Mouse (Mus musculus) c-Kit-positive CD71-positive TER-119-negative erythroid progenitor cells, embryonic 14.5 days (primary cell): ENCODE measurements around the gene Cyb561d2.

ENCODE experiments used
- DNase-seq: peaks from one replicate; pipeline ENCODE4 v3.0.0-alpha.2; 2013; ENCODE audit warnings: low read depth

The Cyb561d2 gene

DNA sequence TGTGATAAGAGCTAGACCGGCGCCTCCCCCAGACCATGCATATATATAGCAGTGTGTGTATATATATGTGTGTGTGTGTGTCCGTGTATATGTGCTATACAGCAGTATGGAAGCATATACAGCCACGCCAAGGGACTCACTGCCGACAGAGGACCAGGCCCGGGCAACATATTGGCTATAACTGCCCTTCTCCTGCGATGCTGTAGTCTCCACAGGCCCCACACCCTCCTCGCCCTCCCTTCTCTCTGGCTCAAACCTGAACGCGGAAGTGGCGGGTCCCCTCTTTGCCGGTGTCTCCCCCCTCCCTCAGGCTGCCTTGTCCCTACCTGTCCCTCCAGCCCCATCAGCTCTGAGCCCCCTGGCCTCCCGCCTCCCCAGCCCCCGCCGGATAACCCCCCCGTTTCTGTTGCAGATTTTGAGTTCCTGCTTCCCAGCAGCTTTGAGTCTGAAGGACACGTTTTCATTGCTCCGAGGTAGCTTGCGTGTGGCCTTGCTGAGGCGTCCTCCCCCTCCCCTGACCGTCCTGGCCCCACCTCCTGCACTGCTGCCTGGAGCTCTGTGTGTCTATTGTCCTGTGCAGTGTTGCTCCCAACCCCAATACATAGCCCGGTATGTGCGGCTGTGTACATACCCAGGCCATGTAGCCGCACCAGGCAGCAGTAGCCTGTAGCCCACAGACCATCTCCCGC lies 20.1 kb downstream of the Cyb561d2 start:
- no peak for DNase-seq

GRCm38 (mm10) chr9:107521190-107521589 lies 20.8 kb downstream of the Cyb561d2 start:
- DNase-seq = no peak

DNA sequence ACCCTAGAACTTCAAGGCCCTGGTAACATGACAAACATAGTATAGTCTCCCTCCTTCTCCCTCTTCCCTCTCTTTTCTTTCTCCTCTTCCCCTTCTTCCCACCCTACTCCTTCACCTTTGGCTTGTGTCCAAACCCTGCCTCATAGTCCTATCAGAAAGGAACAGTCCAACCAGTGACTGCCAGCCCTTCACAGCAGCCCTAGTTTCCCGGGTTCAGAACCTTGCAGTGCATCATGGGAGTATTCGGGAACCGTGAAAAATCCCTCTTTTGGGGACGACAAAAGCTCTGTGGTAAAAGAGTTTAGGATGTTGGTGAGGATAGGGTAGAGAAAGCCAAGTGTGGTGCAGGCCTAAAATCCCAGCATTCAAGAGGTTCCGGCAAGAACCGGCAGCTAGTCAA lies 21.7 kb downstream of the Cyb561d2 start:
- no peak for DNase-seq

- peak; percentile 62 for DNase-seq
Measured at GRCm38 (mm10) chr9:107514303-107514955, 27.6 kb downstream of the Cyb561d2 start.

- no peak for DNase-seq
Measured at GRCm38 (mm10) chr9:107512326-107512725, 29.7 kb downstream of the Cyb561d2 start.

- DNase-seq = no peak
Measured at GRCm38 (mm10) chr9:107511436-107511835, 30.6 kb downstream of the Cyb561d2 start.

GRCm38 (mm10) chr9:107510384-107511100 lies 31.5 kb downstream of the Cyb561d2 start:
- no peak for DNase-seq

DNA sequence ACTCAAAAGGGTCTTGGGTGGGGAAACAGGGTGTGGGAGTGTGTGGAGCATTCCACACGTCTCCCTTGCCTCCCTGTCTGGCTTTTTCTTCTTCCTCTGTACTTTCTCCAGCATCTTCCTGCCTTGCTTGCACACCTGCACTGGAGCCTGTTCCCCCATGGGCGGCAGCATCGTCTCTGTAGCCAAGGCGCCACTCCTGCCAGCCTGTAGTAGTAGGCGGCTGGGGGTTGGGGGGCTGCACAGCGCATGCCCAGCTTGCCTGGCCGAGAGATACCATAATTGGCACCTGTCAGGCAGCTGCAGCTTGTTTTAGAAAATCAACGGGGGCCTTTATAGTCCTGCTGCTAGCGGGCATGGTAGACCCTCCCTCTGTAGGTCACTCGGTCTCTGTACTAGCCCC lies 33.7 kb downstream of the Cyb561d2 start:
- no peak for DNase-seq

GRCm38 (mm10) chr9:107504662-107505537 lies 37.1 kb downstream of the Cyb561d2 start:
- DNase-seq = no peak

- no peak for DNase-seq
Measured at GRCm38 (mm10) chr9:107502131-107502846, 39.7 kb downstream of the Cyb561d2 start.

DNA sequence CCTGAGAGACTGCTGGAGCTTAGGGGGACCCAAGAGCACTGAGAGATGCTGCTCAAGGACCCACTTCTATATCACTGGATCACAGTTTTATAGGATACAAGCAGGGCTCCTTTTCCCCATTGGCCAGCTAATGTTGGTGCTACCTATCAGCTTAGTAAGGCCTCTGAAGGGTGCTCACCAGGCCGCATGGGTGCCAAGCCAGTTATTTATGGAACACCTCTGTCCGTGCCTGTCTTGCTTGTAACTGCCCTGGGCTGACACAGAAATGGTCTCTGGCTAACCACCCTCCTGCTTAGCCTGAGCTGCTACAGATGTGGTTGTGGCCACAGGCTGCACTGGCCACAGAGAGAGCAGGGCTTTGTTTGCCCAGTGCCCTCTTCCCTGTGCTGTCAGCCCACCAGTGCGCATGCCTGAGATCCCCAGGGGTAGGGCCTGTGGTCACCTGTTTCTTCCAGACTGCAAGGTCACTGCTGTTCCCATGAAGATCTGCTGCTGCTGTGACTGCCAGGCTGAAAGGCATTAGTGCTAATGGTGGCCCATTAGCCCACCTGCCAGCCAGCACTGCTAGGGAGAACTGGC lies 41.2 kb downstream of the Cyb561d2 start:
- DNase-seq = no peak

GRCm38 (mm10) chr9:107496359-107496758 lies 45.6 kb downstream of the Cyb561d2 start:
- no peak for DNase-seq

- no peak for DNase-seq
Measured at GRCm38 (mm10) chr9:107494238-107494637, 47.8 kb downstream of the Cyb561d2 start.

DNA sequence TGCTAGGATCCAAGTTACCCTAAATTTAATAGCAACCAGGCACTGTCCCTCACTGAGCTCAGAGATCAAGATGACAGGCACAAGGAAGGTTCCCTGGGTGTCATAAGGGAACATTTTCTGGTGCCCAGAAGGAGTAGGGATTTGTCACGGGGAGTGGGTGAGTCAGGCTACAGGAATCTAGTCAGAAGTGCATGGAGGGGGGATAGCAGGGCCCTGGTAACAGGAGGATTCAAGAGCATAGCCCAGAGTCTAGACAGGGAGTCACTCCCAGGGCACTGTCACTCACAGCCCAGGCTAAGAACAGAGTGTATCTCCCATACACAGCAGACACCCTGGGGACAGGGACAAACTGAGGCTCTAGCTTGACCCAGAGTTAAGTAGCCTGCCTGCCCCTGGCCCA lies 48.5 kb downstream of the Cyb561d2 start:
- no peak for DNase-seq

DNA sequence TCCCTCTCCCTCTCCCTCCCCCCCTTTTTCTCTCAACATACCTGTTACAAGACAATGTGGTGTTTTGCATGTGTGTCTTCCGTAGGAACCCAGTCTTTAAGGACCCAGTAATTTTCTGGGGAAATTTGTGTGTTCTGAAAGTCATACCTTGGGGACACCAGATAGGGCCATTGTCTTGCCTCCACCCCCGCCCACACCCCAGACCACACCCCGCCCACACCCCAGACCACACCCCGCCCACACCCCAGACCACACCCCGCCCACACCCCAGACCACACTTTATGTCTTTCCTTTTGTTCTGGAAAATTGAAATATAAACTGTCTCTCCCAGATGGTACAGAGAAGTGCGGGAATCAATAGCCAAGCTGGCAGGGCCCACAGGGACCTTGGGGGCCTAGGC lies 51.4 kb downstream of the Cyb561d2 start:
- no peak for DNase-seq

GRCm38 (mm10) chr9:107490146-107490545 lies 51.8 kb downstream of the Cyb561d2 start:
- no peak for DNase-seq
